Mouse (Mus musculus) embryonic fibroblast, embryonic 13.5 days (primary cell): Measurements from ENCODE around the gene Tmem178.

Experiments
- CTCF ChIP-seq: IDR thresholded peaks from 2 replicates; pipeline ENCODE4 v1.5.1; 2011; ENCODE audit warnings: mild to moderate bottlenecking, control low read depth, low read length, moderate library complexity, borderline replicate concordance; ENCODE audit not compliant: insufficient read depth
- POLR2A ChIP-seq: IDR thresholded peaks from 2 replicates; pipeline ENCODE4 v1.6.1; 2011; ENCODE audit warnings: low read depth, mild to moderate bottlenecking, control low read depth, low read length, moderate library complexity

GRCm38 (mm10) chr17:81035354-81035753 lies 90.9 kb downstream of the Tmem178 start:
- TF ChIP-seq POLR2A (no peak), CTCF (no peak)
